Mouse (Mus musculus) cerebellum, postnatal 36 days (tissue): ENCODE data around the gene Slfnl1.

Experiments used
- DNase-seq, 2 experiments: peaks; one replicate each; pipeline ENCODE4 v3.0.0; 2021 to 2022; ENCODE audit warnings: mixed read lengths in 2 of 2

The Slfnl1 gene

GRCm38 (mm10) chr4:120531986-120532385 lies at the start of gene Slfnl1:
Slfnl1 (plus strand) TSS chr4:120532231.
- no peak for DNase-seq

GRCm38 (mm10) chr4:120487707-120488106 lies 44.3 kb upstream of the Slfnl1 start:
- DNase-seq: no peak

- no peak for DNase-seq
Measured at GRCm38 (mm10) chr4:120506955-120507354, 25.1 kb upstream of the Slfnl1 start.

GRCm38 (mm10) chr4:120511203-120511602 lies 20.8 kb upstream of the Slfnl1 start:
- DNase-seq: no peak

GRCm38 (mm10) chr4:120514366-120514765 lies 17.7 kb upstream of the Slfnl1 start:
- DNase-seq: no peak

GRCm38 (mm10) chr4:120516491-120516890 lies 15.5 kb upstream of the Slfnl1 start:
- no peak for DNase-seq

GRCm38 (mm10) chr4:120516907-120517306 lies 15.1 kb upstream of the Slfnl1 start:
- no peak for DNase-seq

- DNase-seq: no peak
Measured at GRCm38 (mm10) chr4:120517335-120517734, 14.7 kb upstream of the Slfnl1 start.

- no peak for DNase-seq
Measured at GRCm38 (mm10) chr4:120521761-120522160, 10.3 kb upstream of the Slfnl1 start.

- DNase-seq: no peak
Measured at GRCm38 (mm10) chr4:120522351-120522750, 9.7 kb upstream of the Slfnl1 start.

GRCm38 (mm10) chr4:120523092-120523491 lies 8.9 kb upstream of the Slfnl1 start:
- no peak for DNase-seq

GRCm38 (mm10) chr4:120528171-120528570 lies 3.9 kb upstream of the Slfnl1 start:
- no peak for DNase-seq

- no peak for DNase-seq
Measured at GRCm38 (mm10) chr4:120538664-120539063, 6.6 kb downstream of the Slfnl1 start.

- DNase-seq: no peak
Measured at GRCm38 (mm10) chr4:120544896-120545295, 12.9 kb downstream of the Slfnl1 start.

GRCm38 (mm10) chr4:120556592-120556991 lies 24.6 kb downstream of the Slfnl1 start:
- DNase-seq: no peak

- DNase-seq: no peak
Measured at GRCm38 (mm10) chr4:120565726-120566125, 33.7 kb downstream of the Slfnl1 start.

GRCm38 (mm10) chr4:120568005-120568404 lies 36.0 kb downstream of the Slfnl1 start:
- no peak for DNase-seq

GRCm38 (mm10) chr4:120569025-120569424 lies 37.0 kb downstream of the Slfnl1 start:
- no peak for DNase-seq

GRCm38 (mm10) chr4:120569486-120570437 lies 37.7 kb downstream of the Slfnl1 start, which contains the start of gene Ctps:
Ctps (minus strand) TSS chr4:120570276.
- peak; percentile 93 to 94 for DNase-seq

GRCm38 (mm10) chr4:120570438-120571069 lies 38.5 kb downstream of the Slfnl1 start:
- DNase-seq: no peak

GRCm38 (mm10) chr4:120571070-120571464 lies 39.0 kb downstream of the Slfnl1 start:
- no peak for DNase-seq

- DNase-seq: no peak
Measured at GRCm38 (mm10) chr4:120571691-120572090, 39.7 kb downstream of the Slfnl1 start.

GRCm38 (mm10) chr4:120580894-120581293 lies 48.9 kb downstream of the Slfnl1 start:
- DNase-seq: no peak

GRCm38 (mm10) chr4:120581711-120582110 lies 49.7 kb downstream of the Slfnl1 start:
- no peak for DNase-seq
